Mouse (Mus musculus) megakaryocyte-erythroid progenitor cell, adult 5-6 weeks (primary cell): ENCODE measurements around the gene Gpr162. TPM values are rescaled to one million over a fixed set of nuclear protein-coding genes. Genes with fewer than 3 reads are reported as not detected.
A peak's percentile ranks its signal among the peaks of the same experiment; 100 is the strongest.
"Not testable (repeated sequence)": the region's sequence is repeated elsewhere in the genome, so short reads cannot be mapped to it uniquely, and the experiment has no call there.

Experiments used
- ATAC-seq: replicated peaks from 2 replicates; pipeline ENCODE4 v1.8.0; 2016; ENCODE audit warnings: mild to moderate bottlenecking, inconsistent platforms; ENCODE audit not compliant: severe bottlenecking, poor library complexity, low FRiP score, low TSS enrichment
- total RNA-seq, 2 experiments: library from RNA; stranded (forward) in 1 of 2; stranded (reverse) in 1 of 2; fragments of 200-1000, 215-1000 nt in 1 of 2; fragments of >200 nt in 1 of 2; fragmentation: Nextera tagmentation in 1 of 2; gene quantifications; 2 replicates each; pipeline ENCODE4 v1.2.3; 2014 to 2017

Gpr162 gene
- total RNA-seq (2014; fragmentation: Nextera tagmentation) (not detected in 2 replicates), total RNA-seq (2017) (not detected in 2 replicates)

DNA sequence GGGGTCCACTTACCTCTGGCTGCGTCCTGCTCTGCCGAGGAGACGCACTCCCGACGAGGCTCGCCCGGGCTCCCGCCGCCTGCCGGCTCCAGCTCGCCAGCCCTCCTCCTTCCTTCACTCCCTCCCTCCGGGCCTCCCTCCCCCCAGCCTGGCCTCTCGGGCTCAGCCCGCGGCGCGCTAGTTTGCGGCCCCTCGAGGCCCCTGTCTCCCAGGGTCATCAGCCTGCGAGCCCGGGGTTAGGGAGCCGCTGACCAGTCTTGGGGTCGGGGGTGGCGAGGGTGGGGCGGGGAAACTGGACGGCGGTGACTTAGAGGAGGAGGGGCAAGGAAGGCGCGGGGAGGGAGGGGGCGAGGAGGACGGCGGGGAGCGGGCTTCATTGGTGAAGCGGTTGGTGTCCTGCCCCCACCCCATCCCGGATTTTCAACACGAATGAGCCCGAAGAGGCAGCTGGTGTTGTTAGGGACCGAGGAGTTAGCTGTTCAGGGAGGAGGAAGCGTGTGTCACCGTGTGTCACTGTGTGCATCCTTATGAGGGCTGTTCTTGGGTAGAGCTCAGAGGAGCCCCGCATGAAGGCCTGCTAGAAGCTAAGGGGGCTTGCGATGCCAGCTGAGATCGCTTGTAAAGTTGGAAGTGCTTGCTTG, at the start of gene Gpr162:
Gene Gpr162 (minus strand): TSS at position 326 of the 641 bp plus-strand sequence.
- peak; percentile 43; the same call in 1 of the 2 replicates for ATAC-seq

GRCm38 (mm10) chr6:124913214-124913613, 49.4 kb upstream of the Gpr162 start:
- no peak for ATAC-seq

DNA sequence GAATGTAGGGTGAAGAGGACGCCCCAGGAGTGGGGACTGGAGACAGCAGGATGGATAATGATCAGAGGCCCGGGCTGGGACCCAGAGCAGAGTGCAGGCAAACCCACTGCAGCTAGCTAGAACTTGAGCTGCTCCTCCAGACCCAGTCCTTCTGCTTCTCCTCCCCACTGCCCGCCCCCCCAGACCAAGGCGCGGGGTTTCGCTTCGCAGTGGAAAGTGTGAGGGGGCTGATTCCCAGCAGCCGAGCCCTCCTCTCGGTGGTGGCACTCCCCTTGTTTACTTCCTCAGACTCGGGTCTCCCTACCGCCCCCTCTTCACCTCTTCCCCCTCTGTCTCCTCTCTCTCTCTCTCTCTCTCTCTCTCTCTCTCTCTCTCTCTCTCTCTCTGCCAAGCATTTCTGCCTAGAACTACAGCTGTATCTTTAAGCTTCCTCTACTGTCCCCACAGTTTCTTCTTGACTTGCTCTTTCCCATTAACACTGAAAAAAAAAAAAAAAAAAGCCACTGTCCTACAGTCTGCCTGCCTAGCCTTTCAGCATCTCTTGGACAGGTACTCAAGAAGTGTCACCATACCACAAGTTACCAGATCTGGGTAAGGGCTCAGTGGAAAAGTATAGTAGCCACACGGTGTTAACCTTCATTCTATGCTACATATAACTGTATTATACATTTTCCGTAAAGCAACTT, 47.9 kb upstream of the Gpr162 start, which contains the start of gene Lag3:
Gene Lag3 (minus strand): TSS at position 173 of the 686 bp plus-strand sequence.
- ATAC-seq = no peak

DNA sequence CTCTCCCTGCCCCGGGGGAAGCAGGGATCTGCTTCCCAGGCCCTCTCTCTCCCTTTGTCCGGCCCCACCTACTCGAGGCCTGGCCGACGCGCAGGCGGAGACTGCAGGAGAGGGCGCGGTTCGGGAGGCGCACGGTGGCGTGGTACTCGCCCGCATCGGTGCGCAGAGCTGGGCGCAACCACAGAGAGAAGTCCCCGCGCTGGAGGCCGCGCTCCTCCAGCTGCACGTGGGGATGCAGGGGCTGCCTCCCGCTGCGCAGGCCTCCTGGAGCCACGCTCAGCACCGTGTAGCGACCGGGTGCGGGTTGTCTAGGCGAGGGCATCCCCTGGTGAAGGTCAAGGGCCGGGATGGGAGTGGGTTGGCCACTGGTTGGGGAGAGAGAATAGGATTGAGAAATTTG, 46.2 kb upstream of the Gpr162 start:
- no peak for ATAC-seq

DNA sequence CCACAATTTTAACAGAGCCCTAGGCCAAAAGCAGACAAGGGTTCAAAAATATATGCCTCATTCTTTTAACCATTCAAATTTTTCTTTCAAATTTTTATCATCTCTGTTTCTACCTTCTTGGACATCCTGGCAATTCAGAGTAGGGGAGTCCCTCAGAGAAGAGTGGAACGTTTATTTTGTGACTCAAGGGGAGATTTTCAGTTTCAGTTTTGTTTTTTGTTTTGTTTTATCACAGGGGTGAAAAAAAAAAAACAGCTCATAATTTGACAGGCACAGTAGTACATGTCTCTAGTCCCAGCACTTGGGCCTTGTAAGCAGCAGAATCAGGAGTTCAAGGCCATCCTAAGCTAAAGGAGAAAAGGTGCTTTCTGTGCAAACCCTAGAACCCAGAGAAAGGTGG, 44.0 kb upstream of the Gpr162 start:
- no peak for ATAC-seq

- no peak for ATAC-seq
Observed at GRCm38 (mm10) chr6:124904991-124905860, 41.4 kb upstream of the Gpr162 start.

DNA sequence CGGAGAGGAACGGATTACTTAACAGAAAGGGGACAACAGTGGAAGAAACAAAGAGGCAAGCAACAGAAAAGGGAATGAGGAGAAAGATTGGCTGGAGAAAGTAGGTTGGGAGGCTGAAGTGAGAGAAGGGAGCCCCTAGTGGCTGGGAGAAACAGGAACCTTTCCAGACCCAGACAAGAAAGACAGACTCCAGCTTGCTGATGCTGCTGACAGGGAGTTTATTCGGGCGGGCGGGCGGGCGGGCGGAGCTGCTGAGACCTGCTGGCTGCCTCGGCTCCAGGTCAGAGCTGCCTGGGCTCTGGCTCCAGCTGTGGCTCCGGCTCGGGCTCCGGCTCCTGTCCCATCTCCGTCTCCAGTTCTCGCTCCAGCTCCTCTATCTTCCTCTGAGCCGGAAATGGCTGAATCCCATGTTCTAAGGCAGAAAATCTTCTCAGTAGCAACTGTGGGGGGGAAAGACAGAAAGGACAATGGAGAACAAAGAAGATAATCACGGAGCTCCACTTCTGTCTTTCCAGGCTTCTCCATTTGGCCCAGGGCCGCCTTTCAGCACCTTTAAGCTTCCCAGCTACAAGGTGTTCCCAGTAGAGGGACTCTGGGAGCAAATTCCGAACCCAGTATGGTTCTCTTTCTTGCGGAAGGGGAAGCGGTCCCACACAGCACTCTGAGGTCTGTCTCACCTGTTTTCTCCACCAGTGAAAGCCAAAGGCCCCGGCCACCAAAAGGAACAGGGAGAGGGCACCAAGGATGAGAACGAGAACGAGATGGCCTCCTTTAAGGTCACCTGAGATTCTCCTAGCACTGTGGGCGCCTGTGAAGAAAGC, 40.6 kb upstream of the Gpr162 start:
- peak; percentile 78 for ATAC-seq

- peak; percentile 93 for ATAC-seq
Observed at GRCm38 (mm10) chr6:124903580-124904151, 39.9 kb upstream of the Gpr162 start.

DNA sequence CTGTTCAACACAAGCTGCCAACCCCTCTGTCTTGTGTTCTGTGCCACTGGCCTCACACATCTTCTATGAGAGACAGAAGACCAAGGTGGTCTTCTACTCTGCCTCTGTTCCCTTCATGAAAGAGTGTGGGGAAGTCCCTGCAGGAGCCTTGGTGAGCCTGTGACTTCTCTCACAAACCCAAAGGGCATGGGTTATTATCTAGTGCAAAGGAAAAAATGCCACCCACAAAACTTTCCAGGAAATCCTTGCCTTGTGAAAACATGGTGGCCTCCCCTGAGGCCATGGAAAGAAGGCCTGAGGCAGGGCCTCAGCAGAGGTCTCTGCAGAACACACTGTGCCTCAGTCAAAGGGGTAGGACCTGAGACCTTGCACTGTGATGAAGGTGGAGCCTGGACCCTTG, 38.1 kb upstream of the Gpr162 start:
- ATAC-seq = no peak

GRCm38 (mm10) chr6:124900801-124901480, 37.2 kb upstream of the Gpr162 start:
- no peak for ATAC-seq

DNA sequence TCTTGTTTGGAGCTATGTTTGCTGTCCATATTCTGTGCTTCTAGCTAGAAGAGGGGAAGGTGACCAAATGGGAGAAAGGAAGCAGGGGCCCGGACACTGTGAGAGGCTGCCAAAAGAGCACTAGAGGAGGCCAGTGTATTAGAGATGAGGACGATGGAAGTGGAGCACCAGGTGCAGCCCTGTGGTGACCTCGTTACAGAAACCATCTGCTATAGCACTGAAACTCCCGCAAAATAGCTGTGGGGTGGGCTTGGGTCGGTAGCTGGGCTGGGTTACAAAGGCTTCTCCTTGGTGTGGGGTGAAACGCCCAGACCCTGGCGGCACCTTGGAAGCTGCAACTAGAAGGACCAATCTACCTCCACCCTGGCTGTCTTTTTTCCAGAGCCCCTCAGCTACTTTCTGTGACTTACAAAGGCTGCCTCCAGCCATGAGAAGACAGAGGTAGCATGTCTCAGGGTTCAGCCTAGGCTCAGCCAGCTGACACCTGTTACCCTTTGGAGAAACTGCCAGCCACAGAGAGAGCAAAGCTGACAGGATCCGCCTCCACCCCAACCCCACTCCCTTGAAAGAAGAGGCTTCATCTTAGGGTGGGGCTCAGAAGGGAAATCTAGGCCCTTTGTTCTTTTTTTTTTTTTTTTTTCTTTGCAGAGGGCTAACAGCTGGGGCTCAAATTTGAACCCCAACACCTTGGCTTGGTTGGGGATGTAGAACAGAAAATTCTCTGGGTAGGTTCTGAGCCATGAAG, 36.4 kb upstream of the Gpr162 start:
- no peak for ATAC-seq

DNA sequence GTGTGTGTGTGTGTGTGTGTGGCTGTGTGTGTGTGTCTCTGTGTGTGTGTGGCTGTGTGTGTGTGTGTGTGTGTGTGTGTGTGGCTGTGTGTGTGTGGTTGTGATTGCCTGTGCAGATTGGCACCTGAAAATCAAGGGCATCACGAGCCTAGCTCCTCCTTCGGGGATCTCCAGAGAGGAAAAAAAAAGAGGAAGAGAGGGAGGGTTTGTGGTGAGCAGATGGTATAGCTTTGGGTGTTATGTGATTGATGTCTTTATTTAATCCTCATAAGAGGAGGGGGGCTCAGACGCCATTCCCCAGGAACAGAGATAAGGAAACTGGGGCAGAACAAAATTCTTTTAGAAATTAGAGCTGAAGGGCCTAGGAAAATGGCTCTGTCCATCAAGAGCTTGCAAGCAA, 34.6 kb upstream of the Gpr162 start:
- ATAC-seq = no peak

GRCm38 (mm10) chr6:124894113-124894512, 30.3 kb upstream of the Gpr162 start:
- ATAC-seq = not testable (repeated sequence)

DNA sequence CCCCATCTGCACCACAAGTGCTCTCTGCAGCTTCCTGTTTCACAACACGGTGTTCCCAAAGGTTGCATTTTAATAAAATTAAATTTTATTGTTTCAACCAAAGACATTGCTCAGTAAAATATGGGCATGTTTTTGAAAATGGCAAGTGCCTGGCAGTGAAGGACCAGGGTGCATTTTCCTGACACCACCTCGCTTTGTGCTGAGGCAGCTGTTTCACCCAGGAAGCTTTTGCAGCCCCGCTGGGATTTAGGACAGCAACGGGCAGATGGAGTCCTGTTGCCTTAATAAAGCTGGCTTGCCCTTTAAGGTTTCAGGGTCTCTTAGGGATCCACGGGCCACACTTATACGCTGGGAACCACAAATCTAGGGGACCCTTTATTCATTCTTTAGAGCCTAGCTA, 27.2 kb upstream of the Gpr162 start:
- no peak for ATAC-seq

GRCm38 (mm10) chr6:124888555-124889125, 24.9 kb upstream of the Gpr162 start:
- no peak for ATAC-seq

DNA sequence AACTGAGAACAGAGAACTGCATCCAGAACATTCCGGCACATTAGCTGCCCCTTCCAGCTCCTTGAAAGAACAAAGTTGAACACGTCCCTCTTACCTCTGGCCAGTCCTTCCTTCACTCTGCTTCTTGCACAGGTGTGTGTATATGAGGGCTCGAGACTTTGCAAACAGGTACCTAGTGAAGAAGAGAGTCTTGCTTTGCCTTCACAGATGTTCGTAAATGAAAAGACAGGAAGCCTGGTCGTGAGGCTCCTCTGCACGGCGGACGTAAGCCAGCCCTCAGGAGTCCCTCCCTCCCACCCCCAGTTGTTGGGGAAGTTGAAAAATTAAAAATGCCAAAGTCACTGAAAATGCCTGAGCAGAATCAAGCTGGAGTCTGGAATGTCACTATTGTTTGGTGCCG, 24.2 kb upstream of the Gpr162 start, which contains the start of gene Cd4:
Gene Cd4 (minus strand): TSS at position 236 of the 400 bp plus-strand sequence.
- ATAC-seq = no peak

- no peak for ATAC-seq
Observed at GRCm38 (mm10) chr6:124885956-124886381, 22.2 kb upstream of the Gpr162 start.
